Mouse (Mus musculus) E14TG2a.4 (cell line): ENCODE data around the gene Olfr1061.
"Not testable (repeated sequence)": the region's sequence is repeated elsewhere in the genome, so short reads cannot be mapped to it uniquely, and the experiment has no call there.

Experiments
- CTCF ChIP-seq: conservative IDR thresholded peaks from 2 replicates; pipeline ENCODE4 v1.5.1; 2014; ENCODE audit warnings: low read length
- NANOG ChIP-seq: IDR thresholded peaks from 2 replicates; pipeline ENCODE4 v1.6.1; 2014; ENCODE audit warnings: borderline replicate concordance, low read length, mixed read lengths

GRCm38 (mm10) chr2:86428511-86428910 is 14.7 kb upstream of the Olfr1061 start:
- TF ChIP-seq NANOG, CTCF: not testable (repeated sequence)
